Mouse (Mus musculus) brain, embryonic 14.5 days (tissue): ENCODE measurements at regions not wholly inside any gene's neighbourhood (a gene's known extent, or its start where the extent isn't known, plus 50 kb on each side); places are given as distances from the start of the nearest gene placed in this dataset.

ENCODE experiments used
- CTCF ChIP-seq: fragments of 200-500 bp; IDR thresholded peaks from 2 replicates; pipeline ENCODE4 v1.5.1; 2012; ENCODE audit warnings: inconsistent platforms, mild to moderate bottlenecking, moderate library complexity, borderline replicate concordance; ENCODE audit not compliant: insufficient read depth, insufficient read length; ENCODE audit errors: extremely low read depth
- POLR2A ChIP-seq: fragments of 200-500 bp; IDR thresholded peaks from 2 replicates; pipeline ENCODE4 v1.6.1; 2012; ENCODE audit warnings: mild to moderate bottlenecking, inconsistent platforms, borderline replicate concordance; ENCODE audit not compliant: poor library complexity, insufficient read depth, insufficient read length, severe bottlenecking; ENCODE audit errors: extremely low read depth

DNA sequence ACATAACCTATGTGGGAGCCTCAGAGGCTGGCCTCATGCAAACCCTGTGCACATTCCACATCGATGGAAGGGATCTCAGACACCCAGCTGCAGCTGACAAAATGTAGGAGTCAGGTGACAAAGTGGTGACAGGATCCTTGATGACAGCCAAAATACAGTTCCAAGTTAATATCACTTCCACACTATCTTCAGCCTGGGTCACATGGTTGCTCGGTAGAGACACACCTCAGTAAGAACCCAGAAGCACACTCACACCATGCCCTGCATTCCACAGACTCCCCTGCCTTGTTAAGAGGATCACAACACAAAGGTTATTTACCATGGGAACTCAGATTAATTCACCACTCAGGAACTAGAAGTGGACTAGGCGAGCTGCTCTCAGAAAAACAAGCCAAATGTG lies 505.4 kb upstream of the Hsf2 start:
- TF ChIP-seq CTCF = no peak
- TF ChIP-seq POLR2A = no peak
